Mouse (Mus musculus) left cerebral cortex, adult 18-20 months (tissue): Measurements from ENCODE around the gene Rspo4. TPM values are rescaled to one million over a fixed set of nuclear protein-coding genes. Genes with fewer than 3 reads are reported as not detected.
A peak's percentile ranks its signal among the peaks of the same experiment; 100 is the strongest.

Experiments used
- DNase-seq, 2 experiments: peaks; one replicate each; pipeline ENCODE4 v3.0.0; 2021 to 2022; ENCODE audit warnings: low spot score in 2 of 2, mixed read lengths in 1 of 2
- long read RNA-seq, 2 experiments: library from polyadenylated mRNA; stranded (forward); transcript quantifications; one replicate each; pipeline ENCODE4 v2.0.0; 2021
- total RNA-seq, 2 experiments: library from RNA; stranded (reverse); gene quantifications; 2 replicates each; pipeline ENCODE4 v1.2.3; 2021

Rspo4 gene
- total RNA-seq, result under 1 TPM in 1 of 2 experiments, not detected in 1; 0.19 TPM
- long read RNA-seq, experiment 1, partial matches to known transcripts, result 0 of 1 reads
- long read RNA-seq, experiment 1, other reads (novel, unspliced or antisense), result 1 of 1 reads
- long read RNA-seq, experiment 2, result 0 reads

- DNase-seq, result no peak
Observed at GRCm38 (mm10) chr2:151842648-151843226, at the start of gene Rspo4. TSS of gene Rspo4 (plus strand) at chr2:151842927.

GRCm38 (mm10) chr2:151815586-151815985 lies 27.1 kb upstream of the Rspo4 start:
- DNase-seq, result no peak

- no peak for DNase-seq
Observed at GRCm38 (mm10) chr2:151862257-151862810, 19.6 kb downstream of the Rspo4 start.

- DNase-seq, result no peak
Observed at GRCm38 (mm10) chr2:151864941-151865340, 22.2 kb downstream of the Rspo4 start.

GRCm38 (mm10) chr2:151866487-151866886 lies 23.8 kb downstream of the Rspo4 start:
- peak; percentile 72 to 80 for DNase-seq

DNA sequence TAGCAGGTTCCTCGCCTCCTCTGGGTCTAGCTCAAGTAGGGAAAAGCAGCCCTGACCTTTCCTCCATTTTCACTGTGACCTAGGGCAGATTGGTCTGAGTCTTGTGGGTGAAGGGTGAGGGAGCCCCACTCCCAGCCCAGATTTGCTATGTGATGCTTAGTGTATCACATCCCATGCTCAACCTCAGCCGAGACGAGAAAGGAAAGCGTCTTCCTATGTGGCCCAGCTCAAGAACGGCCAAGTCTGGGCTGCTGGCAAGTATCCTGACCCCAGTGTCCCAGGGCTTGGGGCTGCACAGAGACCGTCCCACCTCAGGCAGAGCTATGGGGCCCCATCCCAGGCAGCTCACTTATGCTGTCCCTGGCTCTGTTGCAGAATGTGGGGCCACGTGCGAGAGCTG lies 25.5 kb downstream of the Rspo4 start:
- DNase-seq, result no peak

DNA sequence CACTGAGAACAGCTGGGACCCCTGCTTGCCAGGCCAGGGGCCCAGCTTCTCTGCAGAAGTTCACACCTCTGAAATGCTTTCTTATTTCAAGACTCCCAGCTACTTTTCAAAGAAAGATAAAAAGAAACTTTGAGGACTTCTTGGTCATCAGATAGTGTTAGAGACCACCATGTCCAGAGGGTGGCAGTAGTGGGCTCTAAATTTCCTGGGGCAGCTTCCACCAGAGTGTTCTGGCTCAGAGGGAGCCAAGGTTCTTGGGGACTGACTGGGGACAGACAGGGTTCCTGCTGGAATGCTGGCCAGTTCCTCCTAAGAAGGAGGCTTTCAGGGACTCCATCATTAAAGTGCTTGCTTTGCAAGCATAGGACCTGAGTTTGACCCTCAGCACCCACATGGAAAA lies 31.8 kb downstream of the Rspo4 start:
- DNase-seq, result peak; percentile 12 to 35

GRCm38 (mm10) chr2:151876012-151876485 lies 33.3 kb downstream of the Rspo4 start:
- peak; percentile 53 to 59 for DNase-seq

DNA sequence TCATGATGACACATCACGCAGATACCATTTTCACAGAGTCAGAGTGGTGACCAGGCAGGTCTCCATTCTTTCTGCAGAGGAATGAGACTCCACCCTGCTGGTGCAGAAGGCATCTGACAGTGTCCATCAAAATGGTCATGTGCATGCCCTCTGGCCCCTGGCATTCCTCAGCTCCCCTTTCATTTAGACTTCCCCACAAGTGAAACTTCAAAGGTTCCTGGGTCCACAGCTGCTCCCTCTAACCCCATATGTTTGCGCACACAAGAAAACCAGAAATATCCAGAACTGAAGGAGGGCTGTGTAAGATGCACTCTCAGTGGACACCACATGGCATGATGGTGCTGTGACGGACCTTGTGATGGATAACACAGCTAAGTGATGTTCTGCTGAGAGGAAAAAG lies 35.9 kb downstream of the Rspo4 start:
- DNase-seq, result no peak

DNA sequence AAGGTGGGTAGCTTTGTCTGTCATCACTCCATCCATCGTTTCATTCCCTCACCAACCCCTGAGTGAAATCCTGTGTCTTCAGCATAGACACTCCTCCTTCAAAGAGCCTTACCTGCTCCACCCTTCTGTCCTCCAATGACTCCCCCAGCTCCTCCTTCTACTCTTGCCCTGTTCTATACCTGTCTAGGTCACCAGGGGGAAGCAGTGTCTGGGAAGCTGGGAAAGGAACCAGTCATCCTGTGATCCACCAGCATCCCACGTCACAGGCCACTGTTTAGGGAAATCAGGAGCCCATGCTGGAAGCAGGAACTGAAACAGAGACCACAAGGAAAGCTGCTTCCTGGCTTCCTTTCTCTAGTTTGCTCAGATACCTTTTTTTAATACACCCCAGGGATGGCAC lies 37.0 kb downstream of the Rspo4 start:
- no peak for DNase-seq

DNA sequence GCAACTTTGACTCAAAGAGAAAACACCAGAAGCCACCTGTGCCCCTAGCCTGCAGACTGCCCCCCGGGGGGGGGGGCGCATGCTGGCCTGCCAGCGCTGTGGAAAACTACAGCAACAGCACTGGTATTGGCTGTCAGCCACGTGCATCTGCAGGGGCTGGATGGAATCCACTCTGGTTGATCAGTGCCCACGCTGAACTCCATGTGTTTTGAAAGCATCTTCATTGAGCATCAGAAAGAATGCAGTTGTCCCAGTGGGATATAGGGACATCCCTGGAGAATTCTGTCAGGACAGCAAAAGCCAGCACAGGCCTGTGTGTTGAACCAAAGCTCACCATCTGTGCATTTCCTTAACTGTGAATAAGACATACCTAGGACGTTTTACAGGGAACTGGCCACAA lies 48.3 kb downstream of the Rspo4 start:
- DNase-seq, result peak in 1 of 2 experiments; percentile 17

DNA sequence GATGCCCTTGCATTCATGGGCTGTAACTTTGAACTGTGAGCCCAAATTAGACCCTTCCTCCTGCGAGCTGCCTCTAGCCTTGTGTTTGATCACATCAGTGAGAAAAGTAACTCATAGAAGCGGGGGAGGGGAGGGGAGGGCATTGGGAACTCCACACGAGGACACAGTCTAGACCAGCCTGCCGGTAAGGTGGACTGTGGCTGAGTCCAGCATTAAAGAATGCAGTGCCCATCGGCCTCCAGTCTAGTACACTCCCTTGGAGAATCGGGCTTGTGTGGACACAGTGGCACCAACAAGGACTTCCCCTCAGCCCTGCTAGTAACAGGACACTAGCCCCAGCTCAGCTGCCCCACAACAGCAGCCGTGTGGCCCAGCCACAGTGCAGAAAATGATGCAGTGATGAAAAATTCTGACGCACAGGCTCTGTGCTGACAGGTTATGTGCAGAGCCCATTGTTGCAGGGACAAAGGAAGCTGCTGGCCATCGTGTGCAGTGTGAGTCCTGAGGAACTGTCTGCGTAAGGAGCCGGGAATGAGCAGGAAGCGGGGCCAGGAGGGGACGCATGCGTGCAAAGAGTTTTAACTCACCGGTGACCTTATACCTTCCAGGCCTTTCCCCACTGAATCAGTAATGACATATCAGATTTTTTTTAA lies 50.5 kb downstream of the Rspo4 start:
- DNase-seq, result no peak

- DNase-seq, result no peak
Observed at GRCm38 (mm10) chr2:151894209-151894980, 51.7 kb downstream of the Rspo4 start.

- DNase-seq, result no peak
Observed at GRCm38 (mm10) chr2:151895911-151896310, 53.2 kb downstream of the Rspo4 start.

DNA sequence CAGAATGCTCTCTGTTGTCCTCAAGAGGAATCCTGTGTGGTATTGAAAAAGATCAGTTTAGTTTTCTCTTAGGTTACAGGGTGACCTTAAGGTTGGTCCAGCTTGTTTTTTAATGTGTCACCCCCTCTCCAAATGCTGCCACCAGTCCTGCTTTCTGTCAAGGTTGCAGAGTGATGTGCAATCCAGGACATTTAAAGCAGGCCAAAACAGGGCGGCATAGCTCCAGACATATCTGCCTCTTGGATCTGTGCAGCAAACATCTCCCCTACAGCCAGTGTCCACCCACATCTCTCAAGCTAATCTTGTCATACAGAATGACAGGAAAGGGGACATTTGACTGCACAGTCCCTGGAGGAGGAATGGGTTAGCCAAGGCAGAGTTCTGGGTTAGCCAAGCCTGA lies 55.4 kb downstream of the Rspo4 start:
- DNase-seq, result no peak

DNA sequence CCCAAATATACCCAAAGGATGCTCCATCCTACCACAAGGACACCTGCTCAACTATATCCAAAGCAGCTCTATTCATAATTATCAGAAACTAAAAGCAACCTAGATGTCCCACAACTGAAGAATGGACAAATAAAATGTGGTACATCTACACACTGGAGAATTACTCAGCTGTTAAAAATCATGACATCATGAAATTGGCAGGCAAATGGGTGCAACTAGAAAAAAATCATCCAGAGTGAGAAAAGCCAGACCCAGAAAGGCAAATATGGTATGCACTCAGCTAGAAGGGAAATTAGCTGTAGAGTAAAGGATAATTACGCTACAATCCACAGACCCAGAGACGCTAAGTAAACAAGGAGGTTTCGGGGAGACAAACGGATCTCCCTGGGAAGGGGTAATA lies 58.1 kb downstream of the Rspo4 start:
- no peak for DNase-seq

GRCm38 (mm10) chr2:151903267-151903666 lies 60.5 kb downstream of the Rspo4 start:
- no peak for DNase-seq

- no peak for DNase-seq
Observed at GRCm38 (mm10) chr2:151903933-151904332, 61.2 kb downstream of the Rspo4 start.

GRCm38 (mm10) chr2:151904636-151905035 lies 61.9 kb downstream of the Rspo4 start:
- DNase-seq, result no peak

GRCm38 (mm10) chr2:151907020-151907419 lies 64.3 kb downstream of the Rspo4 start:
- DNase-seq, result no peak

DNA sequence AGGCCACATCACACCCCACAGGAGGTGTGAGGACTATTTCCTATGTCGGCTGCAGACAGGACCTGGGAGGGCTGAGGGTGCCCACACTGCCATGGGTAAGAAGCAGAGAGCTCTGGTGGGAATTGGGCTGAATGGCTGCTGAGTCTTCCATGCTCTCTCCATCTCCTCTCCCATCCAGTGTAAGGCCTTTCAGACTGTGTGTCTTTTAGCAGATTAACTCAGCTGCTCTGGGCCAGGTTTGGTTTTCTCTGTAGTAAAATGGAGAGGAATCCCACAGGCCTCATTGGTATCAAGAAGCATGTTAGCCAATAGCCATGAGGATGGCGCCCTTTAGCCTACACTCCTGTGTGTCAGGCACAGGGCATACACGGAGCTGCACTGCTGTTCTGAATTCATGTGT lies 66.7 kb downstream of the Rspo4 start:
- DNase-seq, result no peak

- no peak for DNase-seq
Observed at GRCm38 (mm10) chr2:151910498-151910897, 67.8 kb downstream of the Rspo4 start.
